Mouse (Mus musculus) liver, adult 2 months (tissue): ENCODE data around the gene Dnm3. TPM values are rescaled to one million over a fixed set of nuclear protein-coding genes. Genes with fewer than 3 reads are reported as not detected.

Experiments used
- DNase-seq: peaks from one replicate; pipeline ENCODE4 v3.0.0-alpha.2; 2011; ENCODE audit warnings: low read depth, low spot score; ENCODE audit errors: extremely low read depth
- H3K27ac ChIP-seq: fragments of 200-500 bp; replicated peaks from 2 replicates; pipeline ENCODE4 v1.5.1; 2012; ENCODE audit warnings: low read depth, mild to moderate bottlenecking, control low read depth, inconsistent platforms, low read length; ENCODE audit not compliant: insufficient read depth
- H3K27me3 ChIP-seq: fragments of 200-500 bp; 2 replicates; pipeline ENCODE4 v1.6.1; 2012; ENCODE audit warnings: mild to moderate bottlenecking, moderate library complexity, low read length, inconsistent platforms; ENCODE audit not compliant: control insufficient read depth, insufficient read depth
- H3K36me3 ChIP-seq: fragments of 200-500 bp; 2 replicates; pipeline ENCODE4 v1.6.1; 2012; ENCODE audit warnings: low read length, inconsistent platforms; ENCODE audit not compliant: control insufficient read depth, insufficient read depth
- H3K4me1 ChIP-seq: fragments of 200-500 bp; 2 replicates; pipeline ENCODE4 v1.6.1; 2011; ENCODE audit warnings: low read length; ENCODE audit not compliant: control insufficient read depth, insufficient read depth
- H3K4me3 ChIP-seq: fragments of 200-500 bp; 2 replicates; pipeline ENCODE4 v1.5.1; 2011; ENCODE audit warnings: low read depth, mild to moderate bottlenecking, control low read depth, low read length, moderate library complexity; ENCODE audit not compliant: insufficient read depth
- H3K79me2 ChIP-seq: fragments of 200-500 bp; 2 replicates; pipeline ENCODE4 v1.6.1; 2012; ENCODE audit warnings: inconsistent platforms, mild to moderate bottlenecking, low read length, moderate library complexity; ENCODE audit not compliant: control insufficient read depth, insufficient read depth
- H3K9ac ChIP-seq: fragments of 200-500 bp; 2 replicates; pipeline ENCODE4 v1.6.1; 2012; ENCODE audit warnings: low read depth, mild to moderate bottlenecking, control low read depth, inconsistent platforms, low read length
- CTCF ChIP-seq: fragments of 200-500 bp; IDR thresholded peaks from 2 replicates; pipeline ENCODE4 v1.5.1; 2011; ENCODE audit warnings: low read depth, low read length, control low read depth
- POLR2A ChIP-seq: fragments of 200-500 bp; IDR thresholded peaks from 2 replicates; pipeline ENCODE4 v1.6.1; 2011; ENCODE audit warnings: low read length, control low read depth; ENCODE audit not compliant: insufficient read depth; ENCODE audit errors: extremely low read depth
- WGBS: fragments of 180-500 bp; shearing (Covaris S2); methylation state at CpG from one replicate; pipeline ENCODE4 v1.1.7; 2018; 5-methylcytosine and 5-hydroxymethylcytosine counted together
- polyA plus RNA-seq: library from polyadenylated mRNA; depleted of rRNA; stranded (reverse); fragments of >200 nt; gene quantifications from 2 replicates; pipeline ENCODE4 v1.2.3, GENCODE M21; 2012
- total RNA-seq: library from RNA; depleted of rRNA; stranded (reverse); fragments of >200 nt; gene quantifications from 2 replicates; pipeline ENCODE4 v1.2.3, GENCODE M21; 2014

Dnm3 gene
- total and polyA plus RNA-seq, 2 experiments = 0.46 to 0.60 TPM

DNA sequence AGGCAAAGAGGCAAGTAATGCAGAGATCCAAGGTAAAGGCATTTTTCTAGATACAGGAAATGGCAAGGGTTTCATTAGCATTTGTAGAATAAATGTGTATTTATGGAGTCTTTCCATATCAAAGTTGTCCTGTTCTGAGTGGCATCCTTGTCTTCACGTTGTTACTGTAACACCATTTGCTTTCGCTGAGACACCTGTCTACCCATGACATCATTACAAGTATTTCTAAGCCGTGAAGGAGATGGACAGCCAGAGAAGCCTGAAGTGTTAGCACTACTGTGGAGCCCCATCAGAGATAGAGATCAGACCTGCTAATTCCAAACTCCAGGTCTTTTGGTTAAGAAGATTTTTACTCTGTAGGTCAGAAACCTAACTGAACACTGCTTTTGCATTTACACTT lies 322.3 kb downstream of the Dnm3 start:
- WGBS = 89% methylated on average over 3 of the region's 3 CpGs
- H3K36me3 ChIP-seq = no peaks in the 10 kb centered on the region

DNA sequence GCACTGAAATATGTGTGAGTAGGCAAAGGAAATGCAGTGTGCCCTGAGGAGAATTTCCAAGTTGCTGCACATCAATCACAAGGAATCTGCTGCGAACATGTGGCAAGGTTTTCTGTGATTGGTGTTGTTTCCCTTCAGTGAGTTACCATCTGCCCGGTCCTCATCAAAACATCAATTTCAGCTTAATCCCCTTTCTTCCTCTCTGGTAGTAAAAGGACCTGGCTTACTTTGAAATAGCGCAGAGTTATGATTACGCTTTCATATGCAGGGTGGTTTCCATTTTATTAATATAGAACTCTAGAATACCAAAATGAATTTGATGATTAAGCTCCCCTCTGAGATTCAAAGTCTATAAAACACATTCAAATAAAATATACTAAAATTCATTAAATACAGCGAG lies 324.7 kb downstream of the Dnm3 start:
- TF ChIP-seq CTCF = no peak
- no peak for TF ChIP-seq POLR2A
- DNase-seq = no peak
- 95% methylated on average over 5 of the region's 5 CpGs for WGBS
- H3K4me1 ChIP-seq = no peaks in the 10 kb centered on the region
- no peaks in the 10 kb centered on the region for H3K27me3 ChIP-seq
- H3K27ac ChIP-seq = no peak overlapping the region
- H3K79me2 ChIP-seq = no peaks in the 10 kb centered on the region
- no peak overlapping the region for H3K9ac ChIP-seq
- H3K4me3 ChIP-seq = no peak overlapping the region
- no peaks in the 10 kb centered on the region for H3K36me3 ChIP-seq

More for the DNA sequence above, 322.3 kb downstream of the Dnm3 start:
- H3K27me3 ChIP-seq = no peaks in the 10 kb centered on the region
- TF ChIP-seq CTCF (no peak), POLR2A (no peak)
- H3K9ac ChIP-seq = no peak overlapping the region
- H3K27ac ChIP-seq = no peak overlapping the region
- H3K4me3 ChIP-seq = no peak overlapping the region
- no peaks in the 10 kb centered on the region for H3K4me1 ChIP-seq
- DNase-seq = no peak
- no peaks in the 10 kb centered on the region for H3K79me2 ChIP-seq

DNA sequence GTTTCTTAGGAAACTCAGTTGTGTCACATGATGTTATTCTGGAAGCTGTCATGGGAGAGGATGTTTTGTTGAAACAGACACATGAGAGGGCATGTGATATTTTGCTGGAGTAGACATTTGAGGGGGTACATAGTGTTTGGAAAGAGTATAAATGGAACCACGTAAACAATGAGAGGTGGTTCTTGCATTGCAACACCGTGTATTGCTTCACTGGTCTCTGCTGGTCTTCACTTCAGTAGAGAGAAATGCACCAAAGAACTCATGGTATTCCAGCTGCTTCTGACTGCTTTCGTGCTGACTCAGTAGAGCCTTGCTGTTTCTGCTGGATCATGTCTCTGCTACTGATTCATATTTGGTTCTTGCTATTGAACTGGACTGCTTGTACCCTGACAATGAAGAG lies 328.1 kb downstream of the Dnm3 start:
- Histone ChIP-seq H3K79me2 (no peaks in the 10 kb centered on the region), H3K27me3 (no peaks in the 10 kb centered on the region), H3K4me1 (no peaks in the 10 kb centered on the region), H3K4me3 (no peak overlapping the region), H3K27ac (no peak overlapping the region), H3K36me3 (no peaks in the 10 kb centered on the region), H3K9ac (no peak overlapping the region)
- TF ChIP-seq CTCF (no peak), POLR2A (no peak)
- 67% methylated on average over 3 of the region's 3 CpGs for WGBS
- no peak for DNase-seq

GRCm38 (mm10) chr1:162147554-162147953 lies 330.3 kb downstream of the Dnm3 start:
- TF ChIP-seq POLR2A (no peak), CTCF (no peak)
- no peak overlapping the region for H3K4me3 ChIP-seq
- DNase-seq = no peak
- WGBS = 86% methylated on average over 3 of the region's 3 CpGs
- H3K79me2 ChIP-seq = no peaks in the 10 kb centered on the region
- no peaks in the 10 kb centered on the region for H3K27me3 ChIP-seq
- H3K9ac ChIP-seq = no peak overlapping the region
- H3K27ac ChIP-seq = no peak overlapping the region
- H3K36me3 ChIP-seq = no peaks in the 10 kb centered on the region
- H3K4me1 ChIP-seq = no peaks in the 10 kb centered on the region

DNA sequence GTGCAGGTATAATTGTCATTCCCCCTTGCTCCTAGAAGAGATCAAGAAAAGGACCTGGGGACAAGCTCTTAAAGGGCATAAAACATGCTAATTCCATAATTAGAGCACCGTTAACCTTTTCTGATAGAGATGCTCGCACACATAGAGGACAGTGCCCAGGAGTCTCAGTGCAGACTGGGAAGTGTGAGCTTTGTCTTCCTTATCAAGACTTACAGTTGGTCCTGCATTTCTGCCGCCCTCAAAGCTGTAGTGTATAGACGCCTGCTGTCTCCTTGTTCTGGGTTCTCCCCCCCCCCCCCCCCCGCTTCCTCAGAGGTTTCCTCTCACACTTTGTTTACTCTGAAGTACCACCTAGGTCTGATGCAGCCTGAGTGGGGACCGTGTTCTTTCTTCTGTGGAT lies 332.1 kb downstream of the Dnm3 start:
- no peaks in the 10 kb centered on the region for H3K36me3 ChIP-seq
- TF ChIP-seq CTCF = no peak
- no peak for TF ChIP-seq POLR2A
- H3K79me2 ChIP-seq = no peaks in the 10 kb centered on the region
- no peaks in the 10 kb centered on the region for H3K4me1 ChIP-seq
- no peak overlapping the region for H3K9ac ChIP-seq
- H3K27ac ChIP-seq = no peak overlapping the region
- no peaks in the 10 kb centered on the region for H3K27me3 ChIP-seq
- H3K4me3 ChIP-seq = no peak overlapping the region
- 73% methylated on average over 6 of the region's 6 CpGs for WGBS
- DNase-seq = no peak

DNA sequence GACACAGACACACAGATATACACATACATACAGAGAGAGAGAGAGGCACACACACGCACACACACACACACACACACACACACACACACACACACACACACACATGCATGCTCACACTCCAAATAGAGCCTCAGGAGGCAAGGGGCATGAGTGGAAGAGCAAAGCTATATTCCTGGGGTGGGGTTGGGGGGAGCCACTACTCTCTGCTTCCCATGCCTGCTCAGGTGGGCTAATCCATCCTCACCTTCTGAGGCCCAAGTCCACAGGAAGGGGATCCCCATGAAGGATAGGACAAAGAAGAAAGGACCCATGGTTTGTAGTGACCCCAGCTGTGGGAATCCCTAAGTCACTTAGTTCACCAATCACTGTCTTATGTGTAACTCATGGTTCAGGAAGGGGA lies 332.8 kb downstream of the Dnm3 start:
- no peak overlapping the region for H3K9ac ChIP-seq
- 100% methylated on average over 1 of the region's 1 CpGs for WGBS
- no peaks in the 10 kb centered on the region for H3K36me3 ChIP-seq
- no peaks in the 10 kb centered on the region for H3K27me3 ChIP-seq
- no peak overlapping the region for H3K4me3 ChIP-seq
- H3K4me1 ChIP-seq = no peaks in the 10 kb centered on the region
- TF ChIP-seq CTCF (no peak), POLR2A (no peak)
- no peak for DNase-seq
- H3K79me2 ChIP-seq = no peaks in the 10 kb centered on the region
- H3K27ac ChIP-seq = no peak overlapping the region
